In the genomic region with DNA sequence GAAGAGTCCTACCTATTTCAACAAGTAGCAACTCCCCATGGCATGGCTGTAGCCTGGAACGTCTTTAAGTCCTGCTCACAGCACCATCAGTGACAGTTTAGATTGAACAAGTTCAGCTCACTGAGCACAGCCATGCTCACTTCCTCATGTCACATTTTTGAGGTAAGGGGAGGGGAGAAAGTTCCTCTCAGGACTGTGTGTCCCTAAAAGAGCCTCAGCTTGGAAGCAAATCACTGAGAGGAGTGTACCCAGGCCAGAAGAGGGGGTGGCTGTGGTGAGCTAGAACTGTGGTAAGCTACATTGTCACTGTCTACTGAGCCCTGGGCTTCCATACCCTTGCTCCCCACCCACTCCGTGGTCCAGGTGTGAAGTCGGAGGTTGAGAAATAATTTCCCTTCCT, we compare ENCODE assay signal across 26 mouse cellular contexts.
A peak's percentile ranks its signal among the peaks of the same experiment; 100 is the strongest.
DNase-seq lines count a peak whose midpoint lies in the region; ATAC-seq and TF ChIP-seq lines count a peak whose summit lies in the region.
"Had no signal": no experiment of that assay in that cellular context is flagged by ENCODE, and none has a peak within 500 bp of the region (broad histone marks: within the 10 kb centered on the region; RNA-seq: fewer than 3 reads in every experiment).

No protein-coding gene starts in this region.

- H3K4me3 ChIP-seq in heart, embryonic 13.5 days, result no peak overlapping the region
- no peak overlapping the region for H3K4me3 ChIP-seq in CH12.LX (replicated peaks in 1 of 3; ENCODE audit: low read depth in 2 of 3, low read length in 2 of 3, poor library complexity in 1 of 3)
- H3K4me3 ChIP-seq: embryonic facial prominence, embryonic 13.5 days; forebrain, embryonic 15.5 days; hindbrain, embryonic 15.5 days; limb, embryonic 13.5 days; midbrain, embryonic 12.5 days; stomach, embryonic 15.5 days had no signal

- TF ChIP-seq POLR2A in CH12.LX (IDR thresholded peaks at IDR 0.05; ENCODE audit: low read depth, low read length), result no peak

- H3K79me2 ChIP-seq in CH12.LX (replicated peaks; ENCODE audit: control insufficient read depth, extremely low read depth, insufficient read depth, poor library complexity, severe bottlenecking), result no peaks in the 10 kb centered on the region

- H3K27me3 ChIP-seq in heart, embryonic 13.5 days (replicated peaks), result no peaks in the 10 kb centered on the region
- no peaks in the 10 kb centered on the region for H3K27me3 ChIP-seq in CH12.LX (replicated peaks)
- H3K27me3 ChIP-seq: embryonic facial prominence, embryonic 13.5 days; forebrain, embryonic 15.5 days; hindbrain, embryonic 15.5 days; limb, embryonic 13.5 days; midbrain, embryonic 12.5 days; stomach, embryonic 15.5 days had no signal

- 54% methylated on average over 3 of the region's 3 CpGs for WGBS in heart, embryonic 13.5 days

- H3K4me2 ChIP-seq in heart, embryonic 13.5 days, result no peak overlapping the region
- no peak overlapping the region; the same call in 1 of the 2 replicates for H3K4me2 ChIP-seq in CH12.LX (ENCODE audit: insufficient read depth, low read depth, poor library complexity, severe bottlenecking)
- H3K4me2 ChIP-seq: embryonic facial prominence, embryonic 13.5 days; forebrain, embryonic 15.5 days; hindbrain, embryonic 15.5 days; limb, embryonic 13.5 days; midbrain, embryonic 12.5 days; stomach, embryonic 15.5 days had no signal

- TF ChIP-seq CTCF in CH12.LX (conservative IDR thresholded peaks at IDR 0.05 in 1 of 2, IDR thresholded peaks at IDR 0.05 in 1 of 2; ENCODE audit: low read depth in 2 of 2, low read length in 2 of 2), result no peak

- H3K36me3 ChIP-seq in heart, embryonic 13.5 days, result no peaks in the 10 kb centered on the region
- no peaks in the 10 kb centered on the region for H3K36me3 ChIP-seq in CH12.LX (replicated peaks in 1 of 2; ENCODE audit: control insufficient read depth in 1 of 2, insufficient read depth in 1 of 2, low read length in 1 of 2)
- H3K36me3 ChIP-seq: embryonic facial prominence, embryonic 13.5 days; forebrain, embryonic 15.5 days; G1E; hindbrain, embryonic 15.5 days; limb, embryonic 13.5 days; midbrain, embryonic 12.5 days; stomach, embryonic 15.5 days had no signal

- no peaks in the 10 kb centered on the region for H3K9me3 ChIP-seq in heart, embryonic 13.5 days
- no peaks in the 10 kb centered on the region for H3K9me3 ChIP-seq in CH12.LX (replicated peaks; ENCODE audit: low read length)
- H3K9me3 ChIP-seq: embryonic facial prominence, embryonic 13.5 days; forebrain, embryonic 15.5 days; G1E; hindbrain, embryonic 15.5 days; limb, embryonic 13.5 days; midbrain, embryonic 12.5 days; stomach, embryonic 15.5 days had no signal

- peak; percentile 37; the same call in 1 of the 2 replicates for ATAC-seq in heart, embryonic 13.5 days (ENCODE audit: extremely low read depth, insufficient number of reproducible peaks, low FRiP score, low TSS enrichment)
- ATAC-seq in megakaryocyte, adult 5-6 weeks (ENCODE audit: poor library complexity, severe bottlenecking), result peak; percentile 69
- peak; percentile 54; the same call in 1 of the 2 replicates for ATAC-seq in neutrophil, adult 5-6 weeks (ENCODE audit: extremely low read depth, insufficient number of reproducible peaks, low FRiP score, poor library complexity, severe bottlenecking)
- no peak for ATAC-seq in cerebellum, adult (ENCODE audit: insufficient number of reproducible peaks, low FRiP score, low TSS enrichment)
- ATAC-seq: forebrain, embryonic 15.5 days had no signal

- dilution Hi-C loops in CH12.LX (cut with MboI; ENCODE audit: extremely low pct_ligation_motif_present, extremely low pct_unique_long_range_greater_than_20kb, low sequenced_read_pairs), result no loop called here

- no peak overlapping the region for H3K27ac ChIP-seq in heart, embryonic 13.5 days (replicated peaks)
- H3K27ac ChIP-seq in CH12.LX (ENCODE audit: insufficient read depth, low read depth), result no peak overlapping the region
- H3K27ac ChIP-seq: embryonic facial prominence, embryonic 13.5 days; forebrain, embryonic 15.5 days; hindbrain, embryonic 15.5 days; limb, embryonic 13.5 days; liver, embryonic 14.5 days; midbrain, embryonic 12.5 days; stomach, embryonic 15.5 days had no signal

- 0 out of 2 replicates have a peak, but pooled peaks cover 4% of the 10 kb centered on the region for H3K4me1 ChIP-seq in heart, embryonic 13.5 days
- H3K4me1 ChIP-seq in CH12.LX (ENCODE audit: control insufficient read depth in 1 of 2, insufficient read depth in 2 of 2), result peaks cover 6 to 22% of the 10 kb centered on the region in 2 experiments; a peak in 2 of 4 replicates
- H3K4me1 ChIP-seq: embryonic facial prominence, embryonic 13.5 days; forebrain, embryonic 15.5 days; hindbrain, embryonic 15.5 days; limb, embryonic 13.5 days; midbrain, embryonic 12.5 days; stomach, embryonic 15.5 days had no signal

- TF ChIP-seq RAD21 in CH12.LX (IDR thresholded peaks at IDR 0.05; ENCODE audit: low read depth, low read length), result no peak

- no peak for DNase-seq in heart, adult 8-10 months (ENCODE audit: low spot score)
- peak; percentile 48 for DNase-seq in CH12.LX (ENCODE audit: extremely low read depth)
- no peak for DNase-seq in kidney, adult 11 months
- DNase-seq: adrenal gland, adult 8-10 months; cerebellum, adult 18-20 months; cerebellum, postnatal 14 days; gastrocnemius, postnatal 36 days; heart, postnatal 4 days; kidney, adult 8-10 months; kidney, postnatal 25 days; lung, postnatal 4 days; right cerebral cortex, adult 18-20 months; right cerebral cortex, postnatal 4 days; thymus, adult 18-20 months had no signal

- in situ Hi-C loops in CH12.LX (cut with MboI; ENCODE audit: low pct_ligation_motif_present, low pct_unique_long_range_greater_than_20kb, low sequenced_read_pairs), result loop anchor here (10.0 kb wide), 1 partner anchor 53 kb away; no protein-coding TSS in a partner anchor

- no peak overlapping the region for H3K9ac ChIP-seq in heart, embryonic 13.5 days
- H3K9ac ChIP-seq in CH12.LX (ENCODE audit: insufficient read depth, low read depth), result no peak overlapping the region
- H3K9ac ChIP-seq: embryonic facial prominence, embryonic 13.5 days; forebrain, embryonic 15.5 days; hindbrain, embryonic 15.5 days; limb, embryonic 13.5 days; liver, embryonic 14.5 days; midbrain, embryonic 12.5 days; stomach, embryonic 15.5 days had no signal

- no peak for TF ChIP-seq EP300 in CH12.LX (IDR thresholded peaks at IDR 0.05; ENCODE audit: low read length)

TF ChIP-seq in CH12.LX, 34 proteins besides CTCF, POLR2A, EP300 and RAD21:
- TF ChIP-seq POLR2AphosphoS2 (IDR thresholded peaks at IDR 0.05; ENCODE audit: low read depth, low read length) (no peak), ELF1 (IDR thresholded peaks at IDR 0.05; ENCODE audit: low read depth, low read length) (0 out of 2 replicates have a peak, but pooled peaks have one; percentile 26)
TF ChIP-seq in CH12.LX: peak in this region for 1.
